Mouse (Mus musculus) olfactory bulb, adult 2 months (tissue): ENCODE results near the gene Tmem86b. TPM values are rescaled to one million over a fixed set of nuclear protein-coding genes. Genes with fewer than 3 reads are reported as not detected.

Source experiments
- H3K27ac ChIP-seq: fragments of 200-500 bp; 2 replicates; pipeline ENCODE4 v1.5.1; 2012; ENCODE audit warnings: low read depth, low read length; ENCODE audit not compliant: insufficient read depth
- H3K4me1 ChIP-seq: fragments of 200-500 bp; 2 replicates; pipeline ENCODE4 v1.6.1; 2012; ENCODE audit warnings: low read length; ENCODE audit not compliant: control insufficient read depth, insufficient read depth
- H3K4me3 ChIP-seq: fragments of 200-500 bp; 2 replicates; pipeline ENCODE4 v1.5.1; 2012; ENCODE audit warnings: mild to moderate bottlenecking, low read depth, low read length, moderate library complexity; ENCODE audit not compliant: insufficient read depth
- CTCF ChIP-seq: fragments of 200-500 bp; IDR thresholded peaks from 2 replicates; pipeline ENCODE4 v1.5.1; 2012; ENCODE audit warnings: low read depth, mild to moderate bottlenecking, low read length, moderate library complexity; ENCODE audit not compliant: insufficient read depth
- POLR2A ChIP-seq: fragments of 200-500 bp; IDR thresholded peaks from 2 replicates; pipeline ENCODE4 v1.6.1; 2012; ENCODE audit warnings: mild to moderate bottlenecking, low read depth, low read length, moderate library complexity; ENCODE audit not compliant: insufficient read depth
- WGBS: fragments of 180-500 bp; shearing (Covaris S2); methylation state at CpG from one replicate; pipeline ENCODE4 v1.1.7; 2018; 5-methylcytosine and 5-hydroxymethylcytosine counted together
- polyA plus RNA-seq: library from polyadenylated mRNA; stranded (reverse); fragments of >200 nt; gene quantifications from 2 replicates; pipeline ENCODE4 v1.2.4, GENCODE M21; 2012; ENCODE audit warnings: low replicate concordance; ENCODE audit not compliant: missing spikeins, insufficient read depth, insufficient read length

Tmem86b gene
- polyA plus RNA-seq, 1 experiment: not detected

- 46% methylated on average over 8 of the region's 8 CpGs for WGBS
- Histone ChIP-seq H3K4me3 (no peak overlapping the region), H3K27ac (no peak overlapping the region), H3K4me1 (peaks cover 8% of the 10 kb centered on the region; the same call in 1 of the 2 replicates)
- TF ChIP-seq POLR2A (no peak), CTCF (no peak)
Measured at GRCm38 (mm10) chr7:4663179-4663578, 32.0 kb upstream of the Tmem86b start.

GRCm38 (mm10) chr7:4659911-4660443 is 28.8 kb upstream of the Tmem86b start:
- no peak overlapping the region for H3K4me3 ChIP-seq
- no peak for TF ChIP-seq POLR2A
- TF ChIP-seq CTCF: no peak
- no peak overlapping the region for H3K27ac ChIP-seq
- WGBS: 25% methylated on average over 3 of the region's 3 CpGs
- H3K4me1 ChIP-seq: peaks cover 19% of the 10 kb centered on the region

GRCm38 (mm10) chr7:4658912-4659551 is 27.8 kb upstream of the Tmem86b start, which contains the start of gene Ppp6r1:
Gene Ppp6r1 (minus strand): TSS chr7:4659019.
- TF ChIP-seq CTCF (no peak), POLR2A (peak; percentile 91)
- peak within 1 kb of the TSS; percentile 99 for H3K27ac ChIP-seq
- H3K4me3 ChIP-seq: peak within 1 kb of the TSS; percentile 100
- peaks cover 25% of the 10 kb centered on the region for H3K4me1 ChIP-seq
- WGBS: under 1% methylated on average over 54 of the region's 54 CpGs

- peak overlapping the region; percentile 100 for H3K4me3 ChIP-seq
- TF ChIP-seq POLR2A (no peak), CTCF (no peak)
- WGBS: under 1% methylated on average over 78 of the region's 78 CpGs
- H3K4me1 ChIP-seq: peaks cover 24% of the 10 kb centered on the region
- H3K27ac ChIP-seq: peak overlapping the region; percentile 99
Measured at GRCm38 (mm10) chr7:4658128-4658907, 27.1 kb upstream of the Tmem86b start.

GRCm38 (mm10) chr7:4657521-4658127 is 26.4 kb upstream of the Tmem86b start:
- peaks cover 23% of the 10 kb centered on the region for H3K4me1 ChIP-seq
- H3K4me3 ChIP-seq: peak overlapping the region; percentile 100
- H3K27ac ChIP-seq: no peak overlapping the region
- 20% methylated on average over 9 of the region's 9 CpGs for WGBS
- TF ChIP-seq POLR2A: no peak
- TF ChIP-seq CTCF: no peak

GRCm38 (mm10) chr7:4656818-4657217 is 25.6 kb upstream of the Tmem86b start:
- no peak overlapping the region for H3K27ac ChIP-seq
- TF ChIP-seq CTCF (no peak), POLR2A (no peak)
- H3K4me3 ChIP-seq: no peak overlapping the region
- H3K4me1 ChIP-seq: peaks cover 27% of the 10 kb centered on the region
- 2% methylated on average over 1 of the region's 1 CpGs for WGBS

GRCm38 (mm10) chr7:4655916-4656315 is 24.7 kb upstream of the Tmem86b start:
- no peak for TF ChIP-seq POLR2A
- TF ChIP-seq CTCF: no peak
- 69% methylated on average over 1 of the region's 1 CpGs for WGBS
- no peak overlapping the region for H3K27ac ChIP-seq
- peaks cover 33% of the 10 kb centered on the region for H3K4me1 ChIP-seq
- H3K4me3 ChIP-seq: no peak overlapping the region

- Histone ChIP-seq H3K4me3 (no peak overlapping the region), H3K27ac (no peak overlapping the region), H3K4me1 (peaks cover 28% of the 10 kb centered on the region)
- WGBS: 86% methylated on average over 4 of the region's 4 CpGs
- TF ChIP-seq POLR2A: no peak
- no peak for TF ChIP-seq CTCF
Measured at GRCm38 (mm10) chr7:4655393-4655792, 24.2 kb upstream of the Tmem86b start.
